Mouse (Mus musculus): ENCODE measurements around the gene Figla. TPM values are rescaled to one million over a fixed set of nuclear protein-coding genes. Genes with fewer than 3 reads are reported as not detected.

The Figla gene
- polyA plus RNA-seq, 1 experiment from 2014 or later: not detected

DNA sequence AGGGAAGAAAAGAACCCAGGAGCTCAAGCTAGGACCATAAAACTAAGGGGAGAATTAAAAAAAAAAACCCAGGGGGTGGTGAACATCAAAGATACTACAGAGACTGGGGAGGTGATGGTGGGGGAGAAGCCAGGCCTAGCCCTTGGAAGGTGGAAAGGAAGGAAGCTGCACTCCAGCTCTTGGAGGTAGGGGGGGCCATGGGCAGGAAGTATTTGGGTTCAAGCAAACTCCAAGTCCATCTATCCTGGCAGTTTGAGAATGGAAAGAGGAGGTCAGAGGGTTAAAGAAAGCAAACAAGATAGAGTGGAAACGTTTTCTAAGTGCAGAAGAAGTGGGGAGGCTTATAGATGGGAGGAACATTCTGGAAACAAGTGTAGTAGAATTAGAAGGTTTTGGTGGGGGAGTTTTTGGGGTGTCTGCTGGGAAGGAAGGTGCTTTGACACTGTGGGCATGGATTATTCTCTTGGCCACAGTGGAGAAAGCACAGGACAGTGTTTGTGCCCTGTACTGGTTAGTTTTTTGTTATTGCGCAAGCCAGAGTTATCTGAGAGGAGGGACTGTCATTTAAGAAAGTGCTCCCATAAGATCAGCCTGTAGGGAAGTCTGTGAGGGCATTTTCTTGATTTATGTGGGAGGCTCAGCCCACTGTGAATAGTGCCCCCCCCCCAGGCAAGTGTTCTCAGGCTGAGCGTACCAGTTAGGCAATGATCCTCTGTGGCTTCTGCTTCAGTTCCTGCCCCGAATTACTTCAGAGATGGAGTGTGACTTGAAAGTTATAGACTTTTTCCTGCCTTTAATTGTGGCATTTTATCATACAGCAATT lies 3.7 kb downstream of the Figla start:
- no peak for DNase-seq (ENCODE audit: low spot score)
- H3K4me1 ChIP-seq (replicated peaks; ENCODE audit: control insufficient read depth, insufficient read depth): no peaks in the 10 kb centered on the region
- TF ChIP-seq EP300 (optimal IDR thresholded peaks at IDR 0.05) (no peak), CTCF (IDR thresholded peaks at IDR 0.05; ENCODE audit: low read depth) (no peak)
- H3K27me3 ChIP-seq (ENCODE audit: control insufficient read depth, insufficient read depth, low read length): no peaks in the 10 kb centered on the region
- no peaks in the 10 kb centered on the region for H3K9me3 ChIP-seq (ENCODE audit: control insufficient read depth, low read length)
- H3K27ac ChIP-seq (replicated peaks): no peak overlapping the region
- no peak overlapping the region for H3K9ac ChIP-seq (ENCODE audit: low read length)
- H3K4me2 ChIP-seq (replicated peaks; ENCODE audit: low read depth): no peak overlapping the region
- H3K36me3 ChIP-seq (ENCODE audit: control insufficient read depth, insufficient read depth, low read length): no peaks in the 10 kb centered on the region
- no peak for ATAC-seq (ENCODE audit: low FRiP score, low TSS enrichment)
- 50% methylated on average over 4 of the region's 4 CpGs for WGBS
- no peak overlapping the region for H3K4me3 ChIP-seq (ENCODE audit: low read depth, low read length)

DNA sequence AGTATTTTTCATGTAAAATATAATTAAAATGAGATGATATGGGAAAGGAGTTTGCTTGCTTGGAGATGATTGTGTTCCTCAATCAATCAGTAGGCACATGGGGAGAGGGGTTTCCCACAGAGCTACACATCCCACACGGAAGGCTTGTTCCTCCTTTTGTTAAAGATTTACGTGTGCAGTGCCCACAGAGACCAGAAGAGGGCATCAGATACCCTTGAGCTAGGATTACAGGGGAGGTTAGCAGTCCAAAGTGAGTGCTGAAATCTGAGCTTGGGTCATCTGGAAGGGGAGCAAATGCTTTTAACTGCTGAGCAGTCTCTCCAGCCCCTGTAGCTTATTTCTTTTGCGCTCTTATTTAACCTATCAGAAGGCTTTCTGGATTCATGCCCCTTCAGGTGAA lies 5.0 kb downstream of the Figla start:
- Histone ChIP-seq H3K27me3 (ENCODE audit: control insufficient read depth, insufficient read depth, low read length) (no peaks in the 10 kb centered on the region), H3K4me3 (ENCODE audit: low read depth, low read length) (no peak overlapping the region), H3K9ac (ENCODE audit: low read length) (no peak overlapping the region), H3K27ac (replicated peaks) (no peak overlapping the region), H3K4me2 (replicated peaks; ENCODE audit: low read depth) (no peak overlapping the region), H3K9me3 (ENCODE audit: control insufficient read depth, low read length) (no peaks in the 10 kb centered on the region), H3K4me1 (replicated peaks; ENCODE audit: control insufficient read depth, insufficient read depth) (no peaks in the 10 kb centered on the region), H3K36me3 (ENCODE audit: control insufficient read depth, insufficient read depth, low read length) (no peaks in the 10 kb centered on the region)
- peak; percentile 35 for DNase-seq (ENCODE audit: low spot score)
- ATAC-seq (ENCODE audit: low FRiP score, low TSS enrichment): no peak
- WGBS: 42% methylated on average over 3 of the region's 3 CpGs
- peak; percentile 73 for TF ChIP-seq CTCF (IDR thresholded peaks at IDR 0.05; ENCODE audit: low read depth)
- TF ChIP-seq EP300 (optimal IDR thresholded peaks at IDR 0.05): no peak

DNA sequence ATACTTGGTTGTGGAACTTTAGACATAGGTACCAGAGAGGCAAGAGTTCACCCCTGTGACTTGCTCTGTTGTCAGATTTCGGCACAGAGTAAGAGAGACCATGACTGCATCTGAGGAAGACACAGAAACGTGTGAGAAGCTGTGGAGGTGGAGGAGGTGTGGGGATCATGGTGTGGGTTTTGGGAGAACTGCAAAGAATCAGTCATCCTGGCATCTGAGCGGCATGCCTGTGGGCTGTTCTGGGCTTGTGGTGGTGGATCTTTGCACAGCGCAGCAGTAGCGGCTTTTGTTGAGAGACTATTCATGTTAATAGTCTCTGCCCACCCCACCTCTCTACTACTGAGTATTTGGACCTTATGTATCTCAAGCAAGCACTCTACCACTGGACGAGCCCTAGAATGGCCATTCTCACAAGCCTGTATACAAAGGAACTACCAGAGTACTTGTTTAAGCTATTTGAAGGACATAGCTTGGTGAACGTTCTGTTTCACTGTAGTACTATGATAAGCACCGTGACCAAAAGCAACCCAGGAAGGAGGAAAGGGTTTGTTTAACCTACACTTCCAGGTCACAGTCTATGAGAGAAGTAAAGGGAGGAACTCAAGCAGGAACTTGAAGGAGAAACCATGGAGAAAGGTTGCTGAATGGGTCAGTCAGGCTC lies 10.8 kb downstream of the Figla start:
- no peak for DNase-seq (ENCODE audit: low spot score)
- Histone ChIP-seq H3K4me1 (replicated peaks; ENCODE audit: control insufficient read depth, insufficient read depth) (0 out of 2 replicates have a peak, but pooled peaks cover 3% of the 10 kb centered on the region), H3K9ac (ENCODE audit: low read length) (no peak overlapping the region), H3K27ac (replicated peaks) (no peak overlapping the region), H3K36me3 (ENCODE audit: control insufficient read depth, insufficient read depth, low read length) (no peaks in the 10 kb centered on the region), H3K4me2 (replicated peaks; ENCODE audit: low read depth) (no peak overlapping the region), H3K9me3 (ENCODE audit: control insufficient read depth, low read length) (no peaks in the 10 kb centered on the region), H3K4me3 (ENCODE audit: low read depth, low read length) (no peak overlapping the region), H3K27me3 (ENCODE audit: control insufficient read depth, insufficient read depth, low read length) (peaks cover 8% of the 10 kb centered on the region; the same call in 1 of the 2 replicates)
- 75% methylated on average over 8 of the region's 8 CpGs for WGBS
- no peak for ATAC-seq (ENCODE audit: low FRiP score, low TSS enrichment)
- TF ChIP-seq CTCF (IDR thresholded peaks at IDR 0.05; ENCODE audit: low read depth): no peak
- no peak for TF ChIP-seq EP300 (optimal IDR thresholded peaks at IDR 0.05)

DNA sequence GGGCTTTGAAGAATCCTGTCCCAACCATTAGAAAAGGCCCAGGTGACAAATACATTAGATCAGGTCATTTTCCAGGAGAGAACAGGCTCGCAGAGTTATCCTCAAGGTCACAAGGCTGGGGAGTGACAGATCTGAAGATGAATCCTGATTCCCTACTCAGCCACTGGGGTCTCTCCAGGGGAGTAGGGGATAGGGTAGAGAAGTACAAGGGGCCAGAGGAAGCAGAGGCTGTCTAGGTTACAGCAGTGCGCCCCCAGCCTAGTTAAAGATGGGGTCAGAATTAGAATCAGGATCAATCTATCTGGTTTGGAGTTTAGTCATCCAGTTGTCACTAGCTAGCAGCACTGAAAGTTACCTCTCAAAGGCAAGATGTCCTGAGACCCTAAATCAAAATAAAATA lies 12.2 kb downstream of the Figla start:
- no peak for DNase-seq (ENCODE audit: low spot score)
- no peak for ATAC-seq (ENCODE audit: low FRiP score, low TSS enrichment)
- WGBS: 70% methylated on average over 2 of the region's 2 CpGs
- peak overlapping the region; percentile 68 for H3K4me2 ChIP-seq (replicated peaks; ENCODE audit: low read depth)
- no peaks in the 10 kb centered on the region for H3K36me3 ChIP-seq (ENCODE audit: control insufficient read depth, insufficient read depth, low read length)
- TF ChIP-seq EP300 (optimal IDR thresholded peaks at IDR 0.05) (no peak), CTCF (IDR thresholded peaks at IDR 0.05; ENCODE audit: low read depth) (no peak)
- H3K9me3 ChIP-seq (ENCODE audit: control insufficient read depth, low read length): no peaks in the 10 kb centered on the region
- no peak overlapping the region; the same call in 1 of the 2 replicates for H3K4me3 ChIP-seq (ENCODE audit: low read depth, low read length)
- no peak overlapping the region for H3K27ac ChIP-seq (replicated peaks)
- 0 out of 2 replicates have a peak, but pooled peaks cover 3% of the 10 kb centered on the region for H3K4me1 ChIP-seq (replicated peaks; ENCODE audit: control insufficient read depth, insufficient read depth)
- peaks cover 8% of the 10 kb centered on the region; the same call in 1 of the 2 replicates for H3K27me3 ChIP-seq (ENCODE audit: control insufficient read depth, insufficient read depth, low read length)
- H3K9ac ChIP-seq (ENCODE audit: low read length): no peak overlapping the region

DNA sequence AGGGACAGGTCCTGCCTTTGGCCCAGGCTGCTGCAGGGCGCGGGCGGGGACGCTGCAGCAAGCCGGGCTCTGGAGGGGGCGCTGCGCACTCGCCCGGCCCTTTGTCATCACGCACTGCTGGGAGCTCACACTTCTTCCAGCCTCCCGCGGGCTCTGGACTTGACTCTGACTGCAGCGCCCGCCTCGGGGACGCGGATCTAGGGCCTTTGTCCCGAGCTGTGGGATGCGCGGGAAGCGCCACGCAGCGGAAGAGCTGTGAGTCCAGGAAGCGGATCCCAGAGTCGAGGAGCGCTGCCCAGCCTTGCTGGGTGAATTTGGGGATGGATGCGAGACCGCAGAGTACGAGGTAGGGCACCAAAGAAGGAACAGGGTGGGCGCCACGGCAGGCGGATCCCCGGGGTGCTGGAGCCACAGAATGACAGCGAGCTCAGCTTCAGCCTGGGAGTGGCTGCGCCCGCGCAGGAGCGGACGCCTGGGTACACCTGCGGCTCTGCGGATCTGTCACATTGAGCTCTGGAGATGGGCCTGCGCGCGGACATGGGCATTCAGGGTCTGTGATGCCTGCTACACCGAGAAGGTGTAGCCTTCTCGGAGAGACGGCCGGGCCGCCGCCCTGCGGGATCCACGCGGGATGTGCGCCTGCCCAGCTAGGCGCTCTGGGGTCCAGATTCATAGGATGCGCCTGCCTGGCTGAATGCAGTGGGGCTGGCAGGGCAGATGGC lies 12.8 kb downstream of the Figla start, which contains the start of gene Add2:
Add2 (plus strand) TSS at position 81 of the 722 bp plus-strand sequence.
- Histone ChIP-seq H3K4me1 (replicated peaks; ENCODE audit: control insufficient read depth, insufficient read depth) (0 out of 2 replicates have a peak, but pooled peaks cover 3% of the 10 kb centered on the region), H3K4me2 (replicated peaks; ENCODE audit: low read depth) (peak within 1 kb of the TSS; percentile 68), H3K27ac (replicated peaks) (no peak within 1 kb of the TSS), H3K9ac (ENCODE audit: low read length) (peak within 1 kb of the TSS; percentile 35), H3K4me3 (ENCODE audit: low read depth, low read length) (peak within 1 kb of the TSS; percentile 40), H3K27me3 (ENCODE audit: control insufficient read depth, insufficient read depth, low read length) (peaks cover 8% of the 10 kb centered on the region; the same call in 1 of the 2 replicates), H3K36me3 (ENCODE audit: control insufficient read depth, insufficient read depth, low read length) (no peaks in the 10 kb centered on the region), H3K9me3 (ENCODE audit: control insufficient read depth, low read length) (no peaks in the 10 kb centered on the region)
- TF ChIP-seq CTCF (IDR thresholded peaks at IDR 0.05; ENCODE audit: low read depth) (peak; percentile 53; the same call in 1 of the 2 replicates), EP300 (optimal IDR thresholded peaks at IDR 0.05) (no peak)
- peak; percentile 27 for DNase-seq (ENCODE audit: low spot score)
- 2% methylated on average over 56 of the region's 56 CpGs for WGBS
- ATAC-seq (ENCODE audit: low FRiP score, low TSS enrichment): peak; percentile 61

Data from stomach, postnatal 0 days (tissue).